Mouse (Mus musculus) hindbrain, embryonic 10.5 days (tissue): ENCODE data around the gene Thoc7. TPM values are rescaled to one million over a fixed set of nuclear protein-coding genes. Genes with fewer than 3 reads are reported as not detected.
A peak's percentile ranks its signal among the peaks of the same experiment; 100 is the strongest.
"Not testable (repeated sequence)": the region's sequence is repeated elsewhere in the genome, so short reads cannot be mapped to it uniquely, and the experiment has no call there.

Experiments used
- DNase-seq: peaks from one replicate; pipeline ENCODE4 v3.0.0-alpha.2; 2017; ENCODE audit warnings: low spot score
- H3K27ac ChIP-seq: fragments of 300-500 bp; sonication (generic); 2 replicates; pipeline ENCODE4 v1.5.1; 2016; ENCODE audit warnings: mild to moderate bottlenecking, moderate library complexity
- H3K27me3 ChIP-seq: fragments of 300-500 bp; sonication (generic); 2 replicates; pipeline ENCODE4 v1.6.1; 2016; ENCODE audit warnings: mild to moderate bottlenecking; ENCODE audit not compliant: poor library complexity, insufficient read depth, severe bottlenecking
- H3K36me3 ChIP-seq: fragments of 300-500 bp; sonication (generic); 2 replicates; pipeline ENCODE4 v1.6.1; 2016; ENCODE audit warnings: mild to moderate bottlenecking, moderate library complexity
- H3K4me1 ChIP-seq: fragments of 300-500 bp; sonication (generic); replicated peaks from 2 replicates; pipeline ENCODE4 v1.6.1; 2016; ENCODE audit warnings: mild to moderate bottlenecking
- H3K4me3 ChIP-seq: fragments of 300-500 bp; sonication (generic); 2 replicates; pipeline ENCODE4 v1.5.1; 2016; ENCODE audit warnings: mild to moderate bottlenecking, moderate library complexity
- H3K9me3 ChIP-seq: fragments of 300-500 bp; sonication (generic); 2 replicates; pipeline ENCODE4 v1.6.1; 2016; ENCODE audit warnings: mild to moderate bottlenecking, moderate library complexity
- WGBS: fragments of 180-500 bp; shearing (Covaris S2); methylation state at CpG from one replicate; pipeline ENCODE4 v1.1.7; 2016; 5-methylcytosine and 5-hydroxymethylcytosine counted together
- polyA plus RNA-seq: library from polyadenylated mRNA; unstranded; fragments of >200 nt; fragmentation: Nextera tagmentation; extraction: Ambion mirVana; gene quantifications from 2 replicates; pipeline ENCODE4 v1.2.1, GENCODE M21; 2016

The Thoc7 gene
- polyA plus RNA-seq, 1 experiment from 2014 or later: 199 TPM

GRCm38 (mm10) chr14:13967607-13968006 lies 6.0 kb upstream of the Thoc7 start:
- 47% methylated on average over 1 of the region's 1 CpGs for WGBS
- H3K4me1 ChIP-seq: no peaks in the 10 kb centered on the region

GRCm38 (mm10) chr14:13963527-13963926 lies 1.9 kb upstream of the Thoc7 start:
- H3K36me3 ChIP-seq: no peaks in the 10 kb centered on the region
- H3K27me3 ChIP-seq: no peaks in the 10 kb centered on the region
- no peak overlapping the region for H3K4me3 ChIP-seq
- DNase-seq: no peak
- H3K9me3 ChIP-seq: no peaks in the 10 kb centered on the region
- H3K4me1 ChIP-seq: peaks cover 16% of the 10 kb centered on the region
- H3K27ac ChIP-seq: no peak overlapping the region
- WGBS: 67% methylated on average over 1 of the region's 1 CpGs

More at GRCm38 (mm10) chr14:13967607-13968006, 6.0 kb upstream of the Thoc7 start:
- Histone ChIP-seq H3K36me3 (no peaks in the 10 kb centered on the region), H3K27ac (no peak overlapping the region), H3K27me3 (no peaks in the 10 kb centered on the region), H3K9me3 (no peaks in the 10 kb centered on the region), H3K4me3 (no peak overlapping the region)
- no peak for DNase-seq

- Histone ChIP-seq H3K27me3 (no peaks in the 10 kb centered on the region), H3K36me3 (peaks cover under 1% of the 10 kb centered on the region; the same call in 1 of the 2 replicates), H3K4me1 (peaks cover 16% of the 10 kb centered on the region), H3K9me3 (no peaks in the 10 kb centered on the region), H3K4me3 (no peak overlapping the region), H3K27ac (no peak overlapping the region)
- DNase-seq: no peak
- WGBS: 91% methylated on average over 6 of the region's 6 CpGs
Observed at GRCm38 (mm10) chr14:13962476-13962875, 824 bp upstream of the Thoc7 start.

GRCm38 (mm10) chr14:13960482-13961325 lies 948 bp downstream of the Thoc7 start:
- Histone ChIP-seq H3K9me3 (no peaks in the 10 kb centered on the region), H3K27me3 (no peaks in the 10 kb centered on the region), H3K4me3 (peak overlapping the region; percentile 90), H3K36me3 (peaks cover 12% of the 10 kb centered on the region), H3K27ac (peak overlapping the region; percentile 100), H3K4me1 (peaks cover 16% of the 10 kb centered on the region)
- under 1% methylated on average over 72 of the region's 75 CpGs for WGBS
- peak; percentile 69 for DNase-seq

GRCm38 (mm10) chr14:13960079-13960478 lies 1.6 kb downstream of the Thoc7 start:
- H3K27ac ChIP-seq: peak overlapping the region; percentile 100
- H3K9me3 ChIP-seq: no peaks in the 10 kb centered on the region
- H3K27me3 ChIP-seq: no peaks in the 10 kb centered on the region
- H3K36me3 ChIP-seq: peaks cover 18% of the 10 kb centered on the region
- H3K4me1 ChIP-seq: peaks cover 16% of the 10 kb centered on the region
- peak; percentile 51 for DNase-seq
- H3K4me3 ChIP-seq: peak overlapping the region; percentile 90
- 0% methylated on average over 9 of the region's 9 CpGs for WGBS

GRCm38 (mm10) chr14:13952151-13952550 lies 9.5 kb downstream of the Thoc7 start:
- H3K36me3 ChIP-seq: peaks cover 91% of the 10 kb centered on the region

GRCm38 (mm10) chr14:13950401-13950800 lies 11.3 kb downstream of the Thoc7 start:
- Histone ChIP-seq H3K27me3 (no peaks in the 10 kb centered on the region), H3K4me1 (no peaks in the 10 kb centered on the region), H3K4me3 (no peak overlapping the region), H3K27ac (no peak overlapping the region), H3K36me3 (peaks cover 92% of the 10 kb centered on the region), H3K9me3 (no peaks in the 10 kb centered on the region)
- peak; percentile 19 for DNase-seq

More at GRCm38 (mm10) chr14:13952151-13952550, 9.5 kb downstream of the Thoc7 start:
- not testable (repeated sequence) for H3K27me3 ChIP-seq, H3K27ac ChIP-seq, H3K4me3 ChIP-seq, H3K4me1 ChIP-seq, DNase-seq, H3K9me3 ChIP-seq
- over 99% methylated on average over 3 of the region's 3 CpGs for WGBS

GRCm38 (mm10) chr14:13948345-13948744 lies 13.3 kb downstream of the Thoc7 start:
- DNase-seq: no peak

GRCm38 (mm10) chr14:13944686-13945085 lies 17.0 kb downstream of the Thoc7 start:
- Histone ChIP-seq H3K4me3 (no peak overlapping the region), H3K36me3 (peaks cover 37% of the 10 kb centered on the region), H3K4me1 (no peaks in the 10 kb centered on the region), H3K27me3 (no peaks in the 10 kb centered on the region), H3K9me3 (no peaks in the 10 kb centered on the region), H3K27ac (no peak overlapping the region)
- no peak for DNase-seq
- 91% methylated on average over 4 of the region's 4 CpGs for WGBS

More at GRCm38 (mm10) chr14:13948345-13948744, 13.3 kb downstream of the Thoc7 start:
- Histone ChIP-seq H3K27ac (no peak overlapping the region), H3K4me1 (no peaks in the 10 kb centered on the region), H3K4me3 (no peak overlapping the region), H3K36me3 (peaks cover 74% of the 10 kb centered on the region), H3K9me3 (no peaks in the 10 kb centered on the region), H3K27me3 (no peaks in the 10 kb centered on the region)
- 95% methylated on average over 7 of the region's 7 CpGs for WGBS

- Histone ChIP-seq H3K4me3 (peak overlapping the region; percentile 44; the same call in 1 of the 2 replicates), H3K36me3 (no peaks in the 10 kb centered on the region), H3K9me3 (peaks cover 20% of the 10 kb centered on the region; the same call in 1 of the 2 replicates), H3K4me1 (peaks cover 10% of the 10 kb centered on the region), H3K27ac (no peak overlapping the region), H3K27me3 (no peaks in the 10 kb centered on the region)
- 50% methylated on average over 5 of the region's 5 CpGs for WGBS
- DNase-seq: no peak
Observed at GRCm38 (mm10) chr14:13934052-13934371, 27.6 kb downstream of the Thoc7 start.

GRCm38 (mm10) chr14:13933290-13934051 lies 28.2 kb downstream of the Thoc7 start:
- no peaks in the 10 kb centered on the region for H3K27me3 ChIP-seq
- peak overlapping the region; percentile 44 for H3K4me3 ChIP-seq
- peak; percentile 12 for DNase-seq
- H3K9me3 ChIP-seq: peaks cover 20% of the 10 kb centered on the region; the same call in 1 of the 2 replicates
- H3K36me3 ChIP-seq: no peaks in the 10 kb centered on the region
- H3K27ac ChIP-seq: peak overlapping the region; percentile 42; the same call in 1 of the 2 replicates
- H3K4me1 ChIP-seq: peaks cover 10% of the 10 kb centered on the region
- WGBS: 27% methylated on average over 31 of the region's 31 CpGs

- Histone ChIP-seq H3K27me3 (no peaks in the 10 kb centered on the region), H3K36me3 (no peaks in the 10 kb centered on the region), H3K9me3 (no peaks in the 10 kb centered on the region), H3K4me1 (no peaks in the 10 kb centered on the region), H3K4me3 (no peak overlapping the region), H3K27ac (no peak overlapping the region)
- peak; percentile 60 for DNase-seq
- WGBS: 53% methylated on average over 3 of the region's 3 CpGs
Observed at GRCm38 (mm10) chr14:13917630-13918029, 44.0 kb downstream of the Thoc7 start.

GRCm38 (mm10) chr14:13917208-13917607 lies 44.4 kb downstream of the Thoc7 start:
- no peak overlapping the region for H3K4me3 ChIP-seq
- H3K9me3 ChIP-seq: no peaks in the 10 kb centered on the region
- H3K27ac ChIP-seq: no peak overlapping the region
- no peaks in the 10 kb centered on the region for H3K27me3 ChIP-seq
- WGBS: 87% methylated on average over 10 of the region's 10 CpGs
- no peak for DNase-seq
- no peaks in the 10 kb centered on the region for H3K36me3 ChIP-seq
- no peaks in the 10 kb centered on the region for H3K4me1 ChIP-seq
